Mouse (Mus musculus) cerebral cortex, adult 2 months (tissue): Measurements from ENCODE around the gene Aadacl3.

Experiments
- WGBS: fragments of 180-500 bp; shearing (Covaris S2); methylation state at CpG from one replicate; pipeline ENCODE4 v1.1.7; 2018; 5-methylcytosine and 5-hydroxymethylcytosine counted together

Aadacl3 gene

DNA sequence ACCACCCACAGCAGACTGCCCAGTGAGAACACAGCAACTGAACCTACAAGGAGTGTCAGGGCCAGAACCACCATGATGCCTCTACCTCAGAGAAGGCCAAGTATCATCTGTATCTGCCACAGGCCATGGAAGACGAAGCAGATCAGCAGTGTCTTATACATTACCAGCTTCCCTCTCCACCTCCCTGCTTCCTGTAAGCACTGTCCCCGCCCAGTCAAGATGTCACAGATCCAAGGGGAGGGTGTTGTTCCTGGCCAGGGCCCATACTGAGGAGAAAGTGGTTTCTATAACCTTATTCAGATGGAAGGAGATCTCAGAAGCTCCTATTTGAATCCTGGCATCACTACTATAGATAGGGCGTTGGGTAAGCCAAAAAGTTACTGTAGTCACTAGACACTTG is at the start of gene Aadacl3:
TSS of gene Aadacl3 (minus strand) at position 101 of the 400 bp plus-strand sequence.
- WGBS: 52% methylated on average over 3 of the region's 3 CpGs

DNA sequence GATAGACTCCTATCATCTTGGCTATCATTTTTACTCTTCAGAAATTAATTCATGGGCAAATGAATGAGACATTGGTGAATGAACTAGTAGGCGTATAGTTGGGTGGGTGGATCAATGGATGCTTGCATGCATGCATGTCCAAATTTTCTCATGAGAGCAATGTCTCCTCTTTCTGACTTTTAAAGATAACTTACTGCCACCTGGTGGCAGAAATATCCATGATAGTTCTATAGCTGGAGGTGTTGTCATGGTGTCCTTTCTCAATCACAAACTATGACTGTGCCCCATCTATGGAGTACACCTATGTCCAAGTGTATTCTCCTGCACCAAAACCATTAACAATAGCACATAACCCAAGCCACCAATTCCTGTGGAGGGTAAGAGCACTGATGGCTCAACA is 43.0 kb upstream of the Aadacl3 start:
- 91% methylated on average over 1 of the region's 1 CpGs for WGBS

- 71% methylated on average over 1 of the region's 1 CpGs for WGBS
Measured at GRCm38 (mm10) chr4:144468091-144468490, 4.5 kb upstream of the Aadacl3 start.

DNA sequence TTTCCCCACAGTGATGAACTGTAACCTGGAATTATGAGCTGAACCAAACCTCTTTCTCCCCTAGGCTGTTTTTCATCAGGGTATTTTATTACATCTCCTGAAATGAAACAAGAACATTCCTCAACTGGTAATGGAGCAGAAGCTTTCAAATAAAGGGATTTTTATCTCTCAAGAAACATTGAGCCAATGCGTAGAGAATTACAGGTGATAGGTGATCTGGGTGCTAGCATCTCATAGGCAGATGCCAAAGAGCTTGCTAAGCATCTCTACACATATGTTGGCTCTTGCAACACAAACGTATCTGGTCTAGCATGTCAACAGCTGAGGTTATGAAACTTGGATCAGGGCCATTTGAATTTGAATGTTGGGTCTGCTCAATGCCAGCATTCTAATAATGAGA is 1.6 kb upstream of the Aadacl3 start:
- 73% methylated on average over 2 of the region's 2 CpGs for WGBS

- WGBS: 59% methylated on average over 2 of the region's 2 CpGs
Measured at GRCm38 (mm10) chr4:144453217-144453616, 10.3 kb downstream of the Aadacl3 start, which contains the start of gene Gm9944. Gm9944 (minus strand) TSS chr4:144453317.

DNA sequence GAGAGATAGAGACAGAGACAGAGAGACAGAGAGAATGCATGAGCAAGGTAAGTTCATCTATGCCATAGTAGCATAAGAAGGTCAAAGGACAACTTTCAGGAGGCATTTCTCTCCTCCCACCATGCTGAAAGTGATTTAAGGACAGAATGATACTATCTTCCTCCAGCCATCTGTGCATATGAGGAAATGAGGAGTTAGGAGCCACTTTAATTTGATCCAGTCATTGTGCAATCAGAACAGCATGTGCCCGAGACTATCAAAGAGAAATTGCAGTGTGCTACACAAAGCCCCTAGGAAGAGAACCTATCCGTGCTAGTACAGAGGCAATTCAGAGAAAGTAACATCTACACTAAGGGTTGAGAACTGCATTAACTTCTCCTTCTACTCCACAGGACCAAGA is 15.0 kb downstream of the Aadacl3 start:
- WGBS: 90% methylated on average over 2 of the region's 2 CpGs

GRCm38 (mm10) chr4:144441582-144441981 is 22.0 kb downstream of the Aadacl3 start:
- 74% methylated on average over 1 of the region's 1 CpGs for WGBS

DNA sequence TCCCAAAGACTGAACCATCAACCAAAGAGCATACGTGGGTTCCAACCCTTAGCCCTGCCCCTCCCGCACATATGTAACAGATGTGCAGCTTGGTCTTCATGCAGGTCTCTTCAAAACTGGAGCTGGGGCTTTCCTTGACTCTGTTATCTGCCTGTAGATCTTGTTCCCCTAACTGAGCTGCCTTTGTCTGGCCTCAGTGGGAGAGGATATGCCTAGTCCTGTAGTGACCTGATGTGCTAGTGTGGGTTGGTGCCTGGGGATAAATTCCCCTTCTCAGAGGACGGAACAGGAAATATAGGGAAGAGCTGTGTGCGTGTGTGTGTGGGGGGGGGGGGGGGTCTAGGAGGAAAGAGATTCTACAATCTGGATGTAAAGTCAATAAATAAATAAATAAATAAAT is 22.5 kb downstream of the Aadacl3 start:
- WGBS: 86% methylated on average over 4 of the region's 4 CpGs

DNA sequence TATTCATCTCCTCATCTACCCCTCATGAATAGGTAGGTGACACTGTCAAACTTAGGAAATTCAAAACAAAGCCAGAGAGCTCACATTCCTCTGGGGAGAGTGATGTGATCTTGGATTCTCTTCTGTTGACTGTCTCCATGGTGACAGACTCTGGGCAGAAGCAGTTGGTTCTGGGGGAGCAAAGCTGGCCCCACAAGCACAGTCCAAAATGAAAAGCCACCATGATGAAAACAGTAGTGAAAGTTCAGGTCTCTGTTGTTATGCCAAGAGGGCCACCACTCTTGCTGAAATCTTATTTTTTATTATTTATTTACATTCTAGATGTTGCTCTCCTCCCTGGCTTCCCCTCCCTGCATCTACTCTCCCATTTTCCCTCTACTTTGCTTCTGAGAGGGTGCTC is 24.9 kb downstream of the Aadacl3 start, which contains the start of gene 1700012P22Rik:
TSS of gene 1700012P22Rik (minus strand) at position 101 of the 400 bp plus-strand sequence.

GRCm38 (mm10) chr4:144433216-144433615 is 30.3 kb downstream of the Aadacl3 start:
- 87% methylated on average over 5 of the region's 5 CpGs for WGBS

GRCm38 (mm10) chr4:144430723-144431122 is 32.8 kb downstream of the Aadacl3 start:
- WGBS: 79% methylated on average over 2 of the region's 2 CpGs

DNA sequence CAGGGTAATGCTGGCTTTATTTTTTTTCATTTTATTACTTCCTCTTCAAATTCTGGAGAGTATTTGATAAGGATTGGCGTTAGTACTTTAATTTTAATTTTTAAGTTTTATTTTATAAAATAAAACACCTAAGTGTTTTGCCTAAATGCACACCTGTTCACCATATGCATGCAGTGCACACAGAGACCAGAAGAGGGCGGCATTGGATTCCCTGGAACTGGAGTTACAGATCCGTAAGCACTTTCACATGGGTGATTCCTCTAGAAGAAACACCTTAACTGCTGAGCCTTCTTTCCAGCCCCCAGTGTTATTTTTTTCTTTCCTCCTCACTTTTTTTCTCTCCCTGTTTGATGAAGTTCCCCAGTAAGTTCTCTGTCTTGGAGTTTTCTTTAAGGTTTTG is 34.7 kb downstream of the Aadacl3 start:
- 18% methylated on average over 3 of the region's 3 CpGs for WGBS

- 70% methylated on average over 5 of the region's 5 CpGs for WGBS
Measured at GRCm38 (mm10) chr4:144424590-144424989, 39.0 kb downstream of the Aadacl3 start.

DNA sequence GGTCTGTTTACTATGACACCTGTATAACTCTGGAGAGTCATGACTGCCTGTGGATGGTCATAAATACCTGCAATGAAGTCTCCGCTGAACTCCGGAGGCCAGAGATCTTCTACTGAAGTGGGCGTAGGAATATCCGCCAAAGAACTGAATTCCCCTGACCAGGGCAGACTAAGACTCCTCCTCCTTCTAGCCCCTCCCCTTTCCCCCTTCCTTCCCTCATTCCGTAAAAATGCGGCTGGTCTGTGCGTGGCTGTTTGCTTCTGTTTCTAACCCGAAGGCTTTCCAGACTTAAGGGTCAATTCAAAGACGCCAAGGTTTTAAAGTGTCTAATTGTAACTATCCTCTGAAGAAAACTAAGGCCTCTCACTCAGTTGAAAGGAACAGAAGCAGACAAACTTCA is 55.3 kb downstream of the Aadacl3 start, which contains the start of gene Pramef12:
TSS of gene Pramef12 (minus strand) at position 175 of the 400 bp plus-strand sequence.
- 78% methylated on average over 9 of the region's 9 CpGs for WGBS

DNA sequence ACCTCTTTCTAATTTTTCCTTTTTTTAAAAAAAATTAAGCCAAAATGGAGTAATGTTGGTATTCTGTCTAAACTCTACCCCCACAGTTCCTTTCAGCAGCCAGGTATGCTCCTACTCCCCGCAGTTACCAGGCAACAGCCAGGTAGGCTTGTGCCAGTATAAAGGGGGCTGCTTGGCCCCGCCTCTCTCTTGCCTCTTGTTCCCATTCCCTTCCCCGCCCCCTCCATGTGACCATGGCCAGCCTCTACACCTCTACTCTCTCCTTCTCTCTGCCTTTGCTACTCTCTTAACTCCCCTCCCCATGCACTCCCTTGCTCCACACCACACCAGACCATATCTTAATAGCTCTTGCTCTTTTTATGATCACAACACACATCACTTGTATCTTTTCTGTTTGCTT is 57.3 kb downstream of the Aadacl3 start:
- 76% methylated on average over 3 of the region's 3 CpGs for WGBS

DNA sequence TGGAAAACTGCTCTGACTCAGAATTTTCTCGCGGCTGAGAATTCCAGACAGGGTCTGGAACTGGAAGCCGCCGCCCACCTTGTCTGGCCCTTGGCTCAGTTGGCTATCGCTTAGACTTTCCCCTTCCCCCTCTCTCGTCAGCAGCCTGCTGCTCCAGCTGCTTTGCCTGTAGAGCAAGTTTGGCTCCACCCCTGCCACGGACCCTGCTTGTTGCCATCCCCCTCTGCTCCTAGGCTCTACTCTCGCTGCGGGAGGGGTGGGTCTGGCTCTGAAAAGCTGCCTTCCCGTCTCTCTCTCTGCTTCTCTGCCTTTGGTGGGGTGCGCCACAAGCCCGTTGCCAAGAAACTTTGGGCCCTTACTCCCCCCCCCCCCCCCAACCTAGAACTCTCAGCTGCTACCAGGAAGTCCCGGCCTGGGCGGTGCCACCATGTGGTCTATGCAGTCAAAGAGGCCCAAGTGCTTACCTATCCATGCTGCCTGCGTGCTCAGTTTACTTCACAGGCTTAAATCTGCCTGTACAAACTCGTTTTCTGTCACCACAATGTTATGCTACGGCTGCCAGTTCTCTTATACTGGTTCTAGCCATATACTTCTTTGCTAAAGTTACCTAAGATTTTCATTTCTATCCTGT is 59.0 kb downstream of the Aadacl3 start:
- WGBS: 8% methylated on average over 17 of the region's 17 CpGs
